Mouse (Mus musculus) neutrophil, adult 5-6 weeks (primary cell): ENCODE data around the gene Tnk2. TPM values are rescaled to one million over a fixed set of nuclear protein-coding genes. Genes with fewer than 3 reads are reported as not detected.

Experiments
- ATAC-seq: fragments of 151-379, 151-347 bp; 2 replicates; pipeline ENCODE4 v1.8.0; 2017; ENCODE audit warnings: mild to moderate bottlenecking, moderate TSS enrichment; ENCODE audit not compliant: insufficient number of reproducible peaks, poor library complexity, low FRiP score, severe bottlenecking; ENCODE audit errors: extremely low read depth
- total RNA-seq: library from RNA; stranded (forward); fragments of 200-1000 nt; gene quantifications from 2 replicates; pipeline ENCODE4 v1.2.3, GENCODE M21; 2017

The Tnk2 gene
- total RNA-seq, 1 experiment from 2014 or later, result 26.4 TPM

DNA sequence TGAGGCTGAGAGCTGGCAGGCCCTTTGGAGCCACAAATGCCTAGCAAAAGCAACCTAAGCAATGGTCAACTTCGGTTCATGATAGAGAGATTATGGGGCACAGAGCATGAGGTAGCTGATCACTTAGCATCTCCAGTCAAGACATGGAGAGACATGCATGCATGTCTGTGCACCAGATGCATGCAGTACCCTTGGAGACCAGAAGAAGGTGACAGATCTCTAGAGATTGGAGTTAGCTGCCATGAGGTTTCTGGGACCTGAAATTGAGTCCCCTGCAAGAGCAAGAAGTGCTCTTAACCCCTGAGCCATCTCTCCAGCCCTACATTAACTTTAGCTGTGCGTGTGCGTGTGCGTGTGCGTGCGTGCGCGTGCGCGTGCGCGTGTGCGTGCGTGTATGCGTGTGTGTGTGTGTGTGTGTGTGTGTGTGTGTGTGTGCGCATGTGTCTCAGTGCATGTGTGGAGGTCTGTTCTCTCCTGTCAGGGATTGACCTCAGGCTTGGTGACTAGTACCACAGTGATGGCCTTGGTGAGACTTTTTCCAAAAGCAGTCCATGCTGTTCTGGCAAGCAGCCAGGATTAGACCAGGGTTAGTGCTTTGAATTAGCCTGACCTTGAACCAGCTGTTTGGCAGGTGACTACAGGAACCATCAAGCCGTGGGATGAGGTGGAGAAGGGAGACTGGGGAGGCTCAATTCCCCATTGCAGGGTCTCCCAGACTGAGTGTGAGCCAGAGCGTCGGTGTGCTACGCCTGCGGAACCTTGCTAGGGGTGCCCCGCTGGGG, 54.2 kb downstream of the Tnk2 start:
- ATAC-seq, result no peak

DNA sequence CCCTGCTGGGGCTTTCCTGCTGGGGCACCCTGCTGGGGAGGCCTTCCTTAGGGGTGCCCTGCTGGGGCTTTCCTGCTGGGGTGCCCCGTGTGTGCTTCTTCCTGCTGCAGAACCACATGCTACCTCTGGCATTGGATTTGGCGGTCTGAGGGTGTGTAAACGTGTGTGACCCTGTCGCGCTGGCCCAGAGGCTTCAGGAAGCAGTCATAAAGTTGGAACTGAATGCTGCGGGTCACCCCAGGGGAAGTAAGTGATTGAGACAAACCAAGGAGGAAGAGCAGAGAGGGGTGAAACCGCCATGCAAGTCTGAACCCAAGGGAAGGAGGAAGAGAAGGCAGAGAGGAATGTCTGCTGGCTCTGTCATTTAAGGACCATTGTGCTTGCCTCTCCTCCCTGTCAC, 54.9 kb downstream of the Tnk2 start:
- no peak for ATAC-seq

DNA sequence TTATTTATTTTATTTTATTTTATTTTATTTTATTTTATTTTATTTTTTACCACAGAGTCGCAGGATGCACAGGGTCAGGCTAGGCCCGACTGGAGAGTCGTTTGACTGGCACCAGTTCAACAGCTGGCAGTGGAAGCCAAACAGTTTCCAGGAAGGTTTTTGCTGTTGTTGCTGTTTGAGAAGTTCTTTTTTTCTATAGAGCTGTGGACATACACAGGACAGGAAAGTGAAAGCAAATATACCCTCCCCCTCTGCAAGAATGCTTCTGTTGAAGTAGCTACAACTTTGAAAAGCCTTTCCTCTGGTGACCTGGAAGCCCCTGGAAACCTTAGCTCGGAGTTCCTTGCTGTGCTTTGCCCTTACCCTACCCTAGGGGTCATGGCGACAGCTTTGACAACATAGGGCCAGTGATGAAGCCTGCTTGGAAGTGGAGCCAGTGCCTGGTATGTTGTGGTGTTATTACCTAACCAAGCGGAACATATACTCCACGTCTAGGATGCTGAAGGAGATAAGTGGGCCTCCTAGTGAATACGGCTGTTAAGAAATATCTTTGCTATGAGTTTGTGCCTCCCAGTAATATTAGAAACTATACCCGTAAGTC, 59.7 kb downstream of the Tnk2 start:
- ATAC-seq, result no peak

DNA sequence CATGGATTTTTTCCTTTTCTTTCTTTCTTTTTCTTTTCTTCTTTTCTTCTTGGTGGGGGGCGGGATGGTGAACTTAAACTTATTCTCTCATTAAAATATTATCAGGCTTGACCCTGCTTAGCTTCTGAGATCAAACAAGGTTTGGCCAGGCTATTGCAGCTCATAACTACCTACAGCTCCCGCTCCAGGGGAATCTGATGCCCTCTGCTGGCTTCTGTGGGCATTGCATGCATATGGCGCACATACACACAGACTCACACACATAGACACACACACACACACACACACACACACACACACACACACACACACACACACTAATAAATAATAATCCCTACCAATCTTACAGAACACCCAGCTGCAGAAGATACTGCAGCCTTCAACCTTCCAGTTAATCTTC, 61.9 kb downstream of the Tnk2 start:
- no peak for ATAC-seq

DNA sequence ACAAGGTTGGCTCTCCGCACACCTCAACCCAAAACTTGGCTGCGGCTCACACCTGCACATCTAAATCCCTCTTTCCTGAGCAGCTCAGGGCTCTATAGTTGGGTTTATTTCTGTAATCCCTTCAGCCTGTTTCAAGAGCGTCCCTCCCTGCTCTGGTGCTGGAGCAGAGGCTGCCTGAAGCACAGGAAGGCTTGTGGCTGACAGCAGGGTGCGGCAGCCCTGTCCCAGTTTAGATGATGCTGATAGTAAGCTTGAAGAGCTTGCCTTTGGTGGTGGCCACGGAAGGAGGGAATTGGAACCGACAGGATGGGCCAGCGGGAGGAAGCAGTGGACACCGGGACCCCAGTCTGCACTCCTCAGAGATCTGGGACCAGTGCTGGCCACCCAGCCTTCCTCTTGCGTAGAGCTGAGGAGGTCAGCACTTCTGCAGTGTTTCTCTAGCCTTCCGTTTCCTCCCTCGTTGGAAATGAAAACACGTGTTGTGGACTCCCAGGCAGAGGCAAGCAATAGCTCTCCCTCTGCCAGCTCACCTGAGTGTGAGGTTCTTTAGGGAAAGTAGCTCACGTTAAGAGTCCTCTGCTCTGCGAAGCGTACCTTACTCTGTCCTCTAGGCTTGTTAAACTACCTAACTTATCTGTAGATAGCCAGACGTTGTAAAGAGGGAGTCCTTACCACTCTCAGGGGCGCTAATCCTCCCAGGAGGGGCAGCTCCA, 63.6 kb downstream of the Tnk2 start:
- ATAC-seq, result no peak

DNA sequence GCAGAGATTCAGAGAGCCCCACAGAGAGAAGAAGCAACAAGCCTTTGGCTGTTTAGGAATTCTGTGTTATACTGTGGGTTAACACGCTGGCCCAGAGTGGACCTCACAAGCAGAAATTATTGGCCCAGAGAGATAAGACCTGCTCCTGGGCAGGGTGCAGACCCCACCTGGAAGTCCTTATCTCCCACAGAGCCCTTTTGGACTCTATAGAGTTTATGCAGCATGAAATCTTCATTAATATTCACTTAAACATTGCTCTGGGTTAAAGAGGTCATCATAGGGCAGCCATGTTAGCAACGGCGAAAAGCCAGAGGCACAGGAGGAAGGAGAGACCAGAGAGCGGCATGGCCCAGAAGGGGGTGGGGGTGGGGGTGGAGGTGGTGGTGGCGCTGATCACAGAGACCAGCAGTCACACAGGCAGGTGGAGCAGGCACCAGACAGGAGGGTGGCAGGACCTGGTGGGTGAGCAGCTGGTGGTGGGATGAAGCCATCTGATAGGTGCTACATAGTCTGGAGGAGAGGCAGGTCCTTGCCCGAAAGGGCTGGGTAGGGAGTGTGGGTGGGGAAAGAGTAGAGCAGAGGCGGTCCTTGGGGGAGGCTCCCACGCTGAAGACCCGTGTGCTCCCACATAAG, 64.3 kb downstream of the Tnk2 start:
- ATAC-seq, result no peak

DNA sequence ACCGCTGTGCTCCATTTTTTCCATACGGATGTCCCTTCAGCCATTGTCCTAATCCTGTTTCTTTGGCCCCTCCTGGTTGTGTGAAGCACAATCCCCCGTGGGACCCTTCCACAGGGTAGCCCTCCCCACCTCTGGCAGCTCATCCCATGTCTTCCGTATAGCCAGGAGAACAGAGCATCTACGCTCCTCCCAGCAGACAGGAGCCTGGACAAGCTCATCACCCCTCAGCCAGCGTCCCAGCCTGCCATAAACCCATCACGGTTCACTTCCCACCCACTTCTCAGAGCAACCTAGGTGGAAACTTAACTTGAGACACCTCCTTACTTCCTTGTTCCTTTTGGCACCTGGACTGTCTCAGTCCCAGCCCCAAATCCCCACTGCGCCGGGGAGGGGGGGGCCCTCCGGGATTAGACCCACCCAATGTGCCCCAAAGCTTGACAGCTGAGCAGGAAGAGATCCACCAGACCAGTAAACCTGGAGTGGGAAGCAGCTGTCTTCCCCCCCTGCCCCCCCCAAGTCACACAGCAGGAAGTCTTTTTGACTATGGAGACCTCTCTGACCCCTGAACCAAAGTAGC, 64.9 kb downstream of the Tnk2 start:
- no peak for ATAC-seq

DNA sequence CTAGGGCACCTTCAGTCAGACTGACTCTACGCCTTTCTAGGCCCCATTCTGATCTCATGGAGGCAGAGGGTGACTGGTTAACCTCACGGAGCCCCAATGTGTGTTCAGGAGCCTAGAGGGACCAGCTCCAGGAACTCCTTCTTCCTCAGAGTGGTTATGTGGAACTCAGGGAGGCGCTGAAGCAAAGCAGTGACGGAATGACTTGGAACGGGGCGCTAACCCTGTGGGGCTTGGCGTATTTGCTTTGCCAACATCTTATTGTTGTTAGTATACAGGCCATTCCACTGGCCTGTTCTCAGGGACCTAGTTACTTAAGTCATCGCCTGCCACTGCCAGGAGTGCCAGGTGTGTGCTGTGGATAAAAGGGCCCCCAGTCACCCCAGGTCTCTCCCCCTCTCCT, 65.4 kb downstream of the Tnk2 start:
- no peak for ATAC-seq

DNA sequence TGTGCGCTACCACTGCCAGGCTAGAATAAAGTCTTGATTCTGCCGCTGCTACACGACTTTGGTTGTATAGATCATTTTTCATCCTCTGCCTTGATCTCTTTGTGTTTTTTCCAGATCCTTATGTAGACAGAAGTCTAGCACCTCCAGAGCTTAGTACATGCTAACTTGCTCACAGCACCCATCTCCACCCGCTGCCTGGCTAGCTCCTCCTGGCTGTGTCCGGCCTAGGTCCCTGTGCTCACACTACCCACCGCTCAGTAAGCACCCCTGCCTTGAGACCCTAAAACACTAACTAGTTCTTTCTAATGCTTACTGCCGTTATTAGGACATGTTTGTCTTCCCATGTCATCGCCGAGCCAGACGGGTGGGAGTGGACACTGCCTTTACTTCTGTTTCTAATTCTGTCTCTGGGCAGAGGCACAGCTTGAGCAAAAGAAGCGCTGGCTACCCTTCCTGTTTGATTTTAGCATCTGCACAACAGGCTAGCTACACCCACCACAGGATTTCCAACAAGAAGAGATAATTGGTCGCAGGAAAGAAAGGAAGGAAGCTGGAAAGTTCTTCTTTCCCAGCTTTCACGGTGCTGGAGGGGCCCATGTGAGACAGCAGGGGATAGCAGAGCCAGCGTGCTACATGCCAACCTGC, 66.9 kb downstream of the Tnk2 start:
- no peak for ATAC-seq

DNA sequence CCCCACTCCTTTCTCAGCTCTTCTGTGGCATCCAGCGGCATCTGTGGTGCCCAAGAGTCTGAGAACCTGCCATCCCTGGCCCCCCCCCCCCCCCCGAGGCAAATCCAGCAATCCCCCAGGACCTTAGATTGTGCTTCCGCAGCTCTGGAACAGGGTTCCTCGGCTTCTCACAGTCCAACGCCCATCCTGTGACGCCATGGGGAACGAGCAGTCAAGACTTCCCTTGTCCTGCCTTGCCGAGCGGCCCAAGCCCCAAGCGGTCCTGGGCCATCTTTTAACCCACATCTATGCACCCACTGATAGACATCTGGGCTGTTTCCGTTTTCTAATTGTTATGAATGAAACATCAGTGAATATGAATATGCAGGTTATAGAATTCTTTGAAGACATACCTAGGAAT, 68.5 kb downstream of the Tnk2 start:
- no peak for ATAC-seq

DNA sequence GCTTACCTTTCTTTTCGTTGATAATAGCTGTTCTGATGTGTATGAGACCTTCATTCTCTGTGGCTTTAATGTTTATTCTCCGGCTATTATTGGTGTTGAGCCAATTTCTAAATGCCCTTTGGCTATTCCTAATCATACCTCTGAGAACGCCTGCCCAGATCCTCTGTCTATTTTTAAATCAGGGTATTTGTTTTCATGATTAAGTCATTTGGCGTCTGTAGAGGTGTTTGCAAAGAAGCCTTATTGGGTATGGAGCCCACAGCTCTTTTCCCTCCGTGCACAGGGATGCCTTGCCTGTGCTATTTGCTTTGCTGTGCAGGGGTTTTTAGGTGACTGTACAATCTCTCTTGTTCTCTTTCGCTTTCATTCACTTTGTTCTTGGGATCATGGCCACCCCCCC, 69.9 kb downstream of the Tnk2 start:
- ATAC-seq, result no peak

DNA sequence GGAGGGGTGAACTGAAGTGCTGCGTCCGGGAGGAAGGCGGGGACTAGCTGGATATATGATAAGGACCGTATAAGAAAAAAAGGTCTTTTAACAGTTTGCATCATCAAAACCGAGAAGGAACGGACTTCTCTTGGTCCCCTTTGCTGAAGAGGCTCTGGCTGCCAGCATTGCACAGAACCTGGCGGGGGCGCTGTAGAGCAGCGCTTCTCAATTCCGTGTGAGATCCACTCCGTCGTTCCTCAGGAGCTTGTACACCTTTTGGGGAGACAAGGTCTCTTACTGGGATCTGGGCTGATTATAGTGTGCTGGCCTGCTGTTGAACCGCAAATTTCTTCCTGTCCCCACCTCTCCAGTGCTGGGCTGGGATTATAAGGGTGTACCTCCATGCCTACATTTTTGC, 71.7 kb downstream of the Tnk2 start:
- no peak for ATAC-seq

DNA sequence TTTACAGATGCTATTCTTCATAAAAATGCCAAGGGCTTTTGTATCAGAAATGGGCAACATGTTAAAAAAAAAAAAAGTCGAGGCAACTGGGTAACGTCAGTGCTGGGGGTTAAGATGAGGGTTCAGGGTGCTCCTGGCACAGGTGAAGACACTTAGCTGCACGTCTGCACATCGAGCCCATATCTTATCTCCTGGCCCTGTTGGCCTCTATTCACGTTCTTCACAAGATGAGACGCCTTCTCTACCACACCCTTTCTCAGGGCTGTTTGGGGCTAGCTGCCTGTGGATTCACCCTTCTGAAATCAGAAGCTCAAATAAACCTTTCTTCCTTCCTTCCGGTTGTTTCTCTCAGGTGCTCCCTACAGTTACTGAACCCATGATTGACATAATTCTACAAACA, 79.5 kb downstream of the Tnk2 start:
- ATAC-seq, result no peak

DNA sequence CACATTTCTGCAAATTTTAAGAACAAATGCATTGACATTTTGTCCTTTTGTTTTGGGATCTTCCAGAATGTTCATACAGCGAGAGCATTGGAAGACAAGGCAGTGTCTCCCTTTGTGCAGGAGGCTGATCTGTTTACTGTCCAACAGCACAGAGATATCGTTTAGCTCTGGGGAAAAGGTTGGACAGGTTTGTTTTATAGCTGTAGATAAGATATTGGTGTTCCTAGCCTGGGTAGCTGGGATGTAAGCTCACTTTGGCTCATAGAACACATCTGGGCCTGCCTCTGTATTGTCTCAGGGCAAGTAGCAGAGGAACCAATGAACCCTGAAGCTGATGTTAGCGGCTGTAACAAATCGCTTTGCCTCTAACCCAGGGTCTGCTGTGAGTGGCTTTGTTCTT, 80.1 kb downstream of the Tnk2 start:
- ATAC-seq, result no peak

DNA sequence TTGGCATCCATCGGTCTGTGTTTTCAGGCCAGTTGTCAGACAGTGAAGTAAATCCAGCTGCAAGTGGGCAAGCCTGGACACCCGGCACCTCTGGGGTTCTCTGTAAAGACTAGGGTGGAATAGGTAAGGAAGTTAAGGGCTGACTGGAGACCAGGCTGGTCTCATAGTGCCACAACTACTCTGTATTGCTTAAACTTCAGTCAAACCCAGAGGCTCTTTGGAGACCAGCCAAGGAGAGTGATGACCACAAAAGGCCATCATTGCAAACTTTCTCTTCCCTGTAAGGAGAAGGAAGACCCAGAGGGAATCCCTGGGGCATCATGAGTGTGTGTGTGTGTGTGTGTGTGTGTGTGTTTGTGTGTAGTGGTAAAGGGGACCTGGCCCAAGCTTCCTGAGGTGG, 80.6 kb downstream of the Tnk2 start:
- no peak for ATAC-seq

DNA sequence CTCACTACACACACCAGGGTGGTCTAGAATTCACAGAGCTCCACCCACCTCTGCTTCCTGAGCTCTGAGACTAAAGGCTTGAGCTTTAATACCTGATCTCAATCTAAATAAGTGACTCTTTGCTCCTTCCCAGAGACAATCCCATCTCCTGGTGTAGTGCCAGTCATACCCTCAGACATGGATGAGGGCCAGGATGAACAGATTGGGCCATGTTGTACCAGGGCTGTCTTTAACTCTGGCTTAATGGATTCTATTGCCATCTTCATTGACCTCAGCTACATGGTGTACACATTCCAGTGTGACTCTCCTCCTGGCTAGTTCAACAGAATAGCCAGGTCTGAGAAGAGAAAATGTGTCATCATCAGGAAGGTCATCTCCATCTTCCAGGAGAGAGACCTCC, 82.8 kb downstream of the Tnk2 start:
- no peak for ATAC-seq

DNA sequence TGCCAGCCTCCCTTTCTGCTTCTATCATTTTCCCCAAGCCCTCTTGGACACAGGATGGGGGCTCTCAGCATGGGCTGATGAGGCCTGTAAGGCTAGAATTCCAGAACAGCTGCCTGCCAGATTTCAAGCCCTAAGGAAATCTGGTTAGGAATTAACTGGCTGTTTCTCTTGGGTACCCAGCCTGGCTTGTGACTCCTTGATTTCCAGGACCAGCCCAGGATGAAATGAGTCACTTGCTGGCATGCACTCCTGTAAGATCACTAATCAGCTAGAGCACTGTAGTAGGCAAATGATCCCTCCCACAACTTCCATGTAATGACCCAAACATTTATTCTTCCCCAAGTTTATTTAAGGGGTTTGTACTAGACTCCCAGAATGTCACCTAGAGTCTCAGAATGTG, 84.6 kb downstream of the Tnk2 start:
- no peak for ATAC-seq

DNA sequence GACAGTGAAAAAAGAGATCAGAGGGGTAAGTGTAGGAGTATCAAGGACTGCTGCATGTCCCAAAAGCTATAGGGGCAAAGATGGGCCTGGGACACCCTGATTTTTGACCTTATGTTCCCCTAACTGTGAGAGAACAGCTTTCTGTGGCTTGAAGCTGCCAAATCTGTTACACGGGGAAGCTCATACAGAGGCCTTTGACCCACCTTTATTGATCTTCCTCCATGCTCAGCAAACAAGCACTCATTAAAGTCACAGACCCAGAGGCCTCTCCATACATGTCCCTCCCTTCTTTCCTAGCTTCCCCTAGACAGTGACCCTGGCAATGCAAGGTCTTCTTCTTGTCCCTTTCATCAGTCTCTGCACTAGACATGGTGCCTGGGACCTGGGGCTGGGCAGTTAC, 85.1 kb downstream of the Tnk2 start:
- no peak for ATAC-seq
